Mouse (Mus musculus): ENCODE results near the gene Atg2a. TPM values are rescaled to one million over a fixed set of nuclear protein-coding genes. Genes with fewer than 3 reads are reported as not detected.

Gene Atg2a
- polyA plus RNA-seq, 1 experiment from 2014 or later = 7.1 TPM

GRCm38 (mm10) chr19:6268670-6269132 is 27.2 kb downstream of the Atg2a start:
- no peak for ATAC-seq
- Histone ChIP-seq H3K9ac (no peak overlapping the region), H3K27ac (no peak overlapping the region), H3K4me2 (no peak overlapping the region), H3K4me1 (peaks cover 35% of the 10 kb centered on the region), H3K27me3 (replicated peaks) (0 out of 2 replicates have a peak, but pooled peaks cover 3% of the 10 kb centered on the region), H3K4me3 (no peak overlapping the region), H3K36me3 (no peaks in the 10 kb centered on the region), H3K9me3 (replicated peaks) (no peaks in the 10 kb centered on the region)
- 70% methylated on average over 7 of the region's 7 CpGs for WGBS (ENCODE audit: insufficient replicate concordance)

GRCm38 (mm10) chr19:6269798-6270475 is 28.5 kb downstream of the Atg2a start:
- Histone ChIP-seq H3K9me3 (replicated peaks) (no peaks in the 10 kb centered on the region), H3K36me3 (no peaks in the 10 kb centered on the region), H3K4me2 (no peak overlapping the region), H3K4me1 (peaks cover 42% of the 10 kb centered on the region), H3K4me3 (no peak overlapping the region), H3K27me3 (replicated peaks) (0 out of 2 replicates have a peak, but pooled peaks cover 3% of the 10 kb centered on the region), H3K9ac (no peak overlapping the region), H3K27ac (0 out of 2 replicates have a peak overlapping the region, but pooled peaks have one; percentile 17)
- ATAC-seq = no peak
- 78% methylated on average over 8 of the region's 8 CpGs for WGBS (ENCODE audit: insufficient replicate concordance)

GRCm38 (mm10) chr19:6270661-6271060 is 29.2 kb downstream of the Atg2a start:
- peaks cover 49% of the 10 kb centered on the region for H3K4me1 ChIP-seq
- H3K4me2 ChIP-seq = no peak overlapping the region
- H3K9ac ChIP-seq = no peak overlapping the region
- H3K4me3 ChIP-seq = no peak overlapping the region
- 68% methylated on average over 9 of the region's 9 CpGs for WGBS (ENCODE audit: insufficient replicate concordance)
- no peak overlapping the region for H3K27ac ChIP-seq
- no peaks in the 10 kb centered on the region for H3K9me3 ChIP-seq (replicated peaks)
- no peaks in the 10 kb centered on the region for H3K36me3 ChIP-seq
- H3K27me3 ChIP-seq (replicated peaks) = 0 out of 2 replicates have a peak, but pooled peaks cover 3% of the 10 kb centered on the region
- no peak for ATAC-seq

GRCm38 (mm10) chr19:6271206-6271605 is 29.7 kb downstream of the Atg2a start:
- ATAC-seq = no peak
- Histone ChIP-seq H3K4me3 (no peak overlapping the region), H3K27me3 (replicated peaks) (0 out of 2 replicates have a peak, but pooled peaks cover 3% of the 10 kb centered on the region), H3K9me3 (replicated peaks) (no peaks in the 10 kb centered on the region), H3K4me1 (peaks cover 54% of the 10 kb centered on the region), H3K36me3 (no peaks in the 10 kb centered on the region), H3K4me2 (no peak overlapping the region), H3K9ac (no peak overlapping the region), H3K27ac (no peak overlapping the region)
- 66% methylated on average over 8 of the region's 8 CpGs for WGBS (ENCODE audit: insufficient replicate concordance)

GRCm38 (mm10) chr19:6272053-6272452 is 30.6 kb downstream of the Atg2a start:
- Histone ChIP-seq H3K36me3 (no peaks in the 10 kb centered on the region), H3K9ac (no peak overlapping the region), H3K4me2 (no peak overlapping the region), H3K4me3 (no peak overlapping the region), H3K4me1 (peaks cover 54% of the 10 kb centered on the region), H3K9me3 (replicated peaks) (no peaks in the 10 kb centered on the region), H3K27me3 (replicated peaks) (0 out of 2 replicates have a peak, but pooled peaks cover 3% of the 10 kb centered on the region), H3K27ac (no peak overlapping the region)
- WGBS (ENCODE audit: insufficient replicate concordance) = 68% methylated on average over 7 of the region's 7 CpGs
- ATAC-seq = no peak

GRCm38 (mm10) chr19:6272738-6273137 is 31.3 kb downstream of the Atg2a start:
- Histone ChIP-seq H3K9me3 (replicated peaks) (no peaks in the 10 kb centered on the region), H3K9ac (no peak overlapping the region), H3K4me2 (no peak overlapping the region), H3K27me3 (replicated peaks) (0 out of 2 replicates have a peak, but pooled peaks cover 3% of the 10 kb centered on the region), H3K4me1 (peaks cover 57% of the 10 kb centered on the region), H3K4me3 (no peak overlapping the region), H3K27ac (no peak overlapping the region), H3K36me3 (no peaks in the 10 kb centered on the region)
- WGBS (ENCODE audit: insufficient replicate concordance) = 75% methylated on average over 4 of the region's 4 CpGs
- no peak for ATAC-seq

- Histone ChIP-seq H3K27ac (peak overlapping the region; percentile 12; the same call in 1 of the 2 replicates), H3K4me2 (no peak overlapping the region), H3K9me3 (replicated peaks) (no peaks in the 10 kb centered on the region), H3K4me3 (no peak overlapping the region), H3K4me1 (peaks cover 57% of the 10 kb centered on the region), H3K9ac (no peak overlapping the region), H3K36me3 (peaks cover under 1% of the 10 kb centered on the region; the same call in 1 of the 2 replicates), H3K27me3 (replicated peaks) (0 out of 2 replicates have a peak, but pooled peaks cover 3% of the 10 kb centered on the region)
- no peak for ATAC-seq
- 71% methylated on average over 4 of the region's 4 CpGs for WGBS (ENCODE audit: insufficient replicate concordance)
Observed at GRCm38 (mm10) chr19:6273592-6273991, 32.1 kb downstream of the Atg2a start.

- Histone ChIP-seq H3K4me3 (no peak overlapping the region), H3K4me2 (no peak overlapping the region), H3K4me1 (peaks cover 62% of the 10 kb centered on the region), H3K27ac (no peak overlapping the region), H3K9me3 (replicated peaks) (no peaks in the 10 kb centered on the region), H3K9ac (no peak overlapping the region), H3K27me3 (replicated peaks) (0 out of 2 replicates have a peak, but pooled peaks cover 3% of the 10 kb centered on the region), H3K36me3 (peaks cover 5% of the 10 kb centered on the region)
- WGBS (ENCODE audit: insufficient replicate concordance) = 86% methylated on average over 13 of the region's 13 CpGs
- ATAC-seq = no peak
Observed at GRCm38 (mm10) chr19:6273998-6274608, 32.6 kb downstream of the Atg2a start.

GRCm38 (mm10) chr19:6275740-6276389 is 34.4 kb downstream of the Atg2a start:
- H3K4me1 ChIP-seq = peaks cover 74% of the 10 kb centered on the region

GRCm38 (mm10) chr19:6276426-6277421 is 35.3 kb downstream of the Atg2a start, which contains the start of gene Ehd1:
Gene Ehd1 (plus strand): TSS chr19:6276725.
- under 1% methylated on average over 106 of the region's 106 CpGs for WGBS (ENCODE audit: insufficient replicate concordance)
- peaks cover 74% of the 10 kb centered on the region for H3K4me1 ChIP-seq

More at GRCm38 (mm10) chr19:6275740-6276389, 34.4 kb downstream of the Atg2a start:
- no peak for ATAC-seq
- Histone ChIP-seq H3K36me3 (peaks cover 22% of the 10 kb centered on the region), H3K27ac (peak overlapping the region; percentile 98), H3K27me3 (replicated peaks) (0 out of 2 replicates have a peak, but pooled peaks cover 2% of the 10 kb centered on the region), H3K4me2 (peak overlapping the region; percentile 93), H3K9me3 (replicated peaks) (no peaks in the 10 kb centered on the region), H3K4me3 (peak overlapping the region; percentile 89), H3K9ac (peak overlapping the region; percentile 81)
- WGBS (ENCODE audit: insufficient replicate concordance) = 6% methylated on average over 15 of the region's 15 CpGs

More at GRCm38 (mm10) chr19:6276426-6277421, 35.3 kb downstream of the Atg2a start, which contains the start of gene Ehd1:
- no peaks in the 10 kb centered on the region for H3K27me3 ChIP-seq (replicated peaks)
- peak; percentile 90 for ATAC-seq
- no peaks in the 10 kb centered on the region for H3K9me3 ChIP-seq (replicated peaks)
- peak within 1 kb of the TSS; percentile 89 for H3K4me3 ChIP-seq
- H3K4me2 ChIP-seq = peak within 1 kb of the TSS; percentile 93
- peak within 1 kb of the TSS; percentile 92 for H3K9ac ChIP-seq
- peak within 1 kb of the TSS; percentile 98 for H3K27ac ChIP-seq
- peaks cover 31% of the 10 kb centered on the region for H3K36me3 ChIP-seq
